Mouse (Mus musculus): ENCODE results near the gene Ttc26. TPM values are rescaled to one million over a fixed set of nuclear protein-coding genes. Genes with fewer than 3 reads are reported as not detected.

Ttc26 gene
- polyA plus RNA-seq, 1 experiment from 2014 or later = 4.6 TPM

GRCm38 (mm10) chr6:38345796-38346195 lies 35.5 kb upstream of the Ttc26 start:
- Histone ChIP-seq H3K36me3 (ENCODE audit: control insufficient read depth, insufficient read depth, low read length) (no peaks in the 10 kb centered on the region), H3K4me1 (ENCODE audit: control insufficient read depth, insufficient read depth, low read depth, low read length) (no peaks in the 10 kb centered on the region), H3K4me3 (ENCODE audit: low read length) (no peak overlapping the region), H3K27ac (ENCODE audit: low read depth, low read length) (no peak overlapping the region), H3K4me2 (ENCODE audit: low read length) (no peak overlapping the region), H3K9ac (ENCODE audit: low read depth, low read length) (no peak overlapping the region), H3K9me3 (ENCODE audit: control insufficient read depth, low read length) (no peaks in the 10 kb centered on the region), H3K27me3 (replicated peaks; ENCODE audit: control insufficient read depth, insufficient read depth, low read length) (peaks cover 2% of the 10 kb centered on the region; the same call in 1 of the 2 replicates)
- ATAC-seq = no peak
- 60% methylated on average over 7 of the region's 7 CpGs for WGBS

DNA sequence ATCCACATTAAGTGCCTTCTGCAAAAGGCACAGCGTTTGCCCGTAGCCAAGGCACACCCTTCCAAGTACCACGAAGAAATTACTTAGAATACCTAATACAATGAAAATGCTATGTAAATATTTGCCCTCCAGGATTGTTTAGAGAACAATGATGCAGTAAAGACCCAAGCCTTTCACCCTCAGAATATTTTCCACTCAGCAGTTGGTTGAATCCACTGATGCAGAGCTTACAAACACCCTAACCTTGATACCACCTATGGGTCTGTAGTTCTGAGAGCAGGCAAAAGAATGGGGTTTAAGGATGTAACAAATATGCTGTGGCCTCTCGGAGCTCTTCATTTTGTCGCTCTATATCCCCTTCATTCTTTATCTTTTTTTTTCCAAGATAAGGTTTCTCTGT lies 33.4 kb upstream of the Ttc26 start:
- no peak overlapping the region for H3K27ac ChIP-seq (ENCODE audit: low read depth, low read length)
- H3K4me1 ChIP-seq (ENCODE audit: control insufficient read depth, insufficient read depth, low read depth, low read length) = no peaks in the 10 kb centered on the region
- no peak overlapping the region for H3K4me3 ChIP-seq (ENCODE audit: low read length)
- H3K27me3 ChIP-seq (replicated peaks; ENCODE audit: control insufficient read depth, insufficient read depth, low read length) = peaks cover 8% of the 10 kb centered on the region
- no peaks in the 10 kb centered on the region for H3K36me3 ChIP-seq (ENCODE audit: control insufficient read depth, insufficient read depth, low read length)
- H3K9me3 ChIP-seq (ENCODE audit: control insufficient read depth, low read length) = no peaks in the 10 kb centered on the region
- H3K4me2 ChIP-seq (ENCODE audit: low read length) = no peak overlapping the region
- WGBS = 80% methylated on average over 5 of the region's 5 CpGs
- ATAC-seq = no peak
- H3K9ac ChIP-seq (ENCODE audit: low read depth, low read length) = no peak overlapping the region

GRCm38 (mm10) chr6:38348811-38349453 lies 32.3 kb upstream of the Ttc26 start:
- WGBS = 92% methylated on average over 6 of the region's 6 CpGs
- no peak overlapping the region for H3K27ac ChIP-seq (ENCODE audit: low read depth, low read length)
- no peak overlapping the region for H3K4me2 ChIP-seq (ENCODE audit: low read length)
- H3K9me3 ChIP-seq (ENCODE audit: control insufficient read depth, low read length) = no peaks in the 10 kb centered on the region
- ATAC-seq = no peak
- peaks cover 3% of the 10 kb centered on the region; the same call in 1 of the 2 replicates for H3K4me1 ChIP-seq (ENCODE audit: control insufficient read depth, insufficient read depth, low read depth, low read length)
- H3K9ac ChIP-seq (ENCODE audit: low read depth, low read length) = no peak overlapping the region
- peaks cover 10% of the 10 kb centered on the region for H3K27me3 ChIP-seq (replicated peaks; ENCODE audit: control insufficient read depth, insufficient read depth, low read length)
- H3K36me3 ChIP-seq (ENCODE audit: control insufficient read depth, insufficient read depth, low read length) = no peaks in the 10 kb centered on the region
- H3K4me3 ChIP-seq (ENCODE audit: low read length) = no peak overlapping the region

DNA sequence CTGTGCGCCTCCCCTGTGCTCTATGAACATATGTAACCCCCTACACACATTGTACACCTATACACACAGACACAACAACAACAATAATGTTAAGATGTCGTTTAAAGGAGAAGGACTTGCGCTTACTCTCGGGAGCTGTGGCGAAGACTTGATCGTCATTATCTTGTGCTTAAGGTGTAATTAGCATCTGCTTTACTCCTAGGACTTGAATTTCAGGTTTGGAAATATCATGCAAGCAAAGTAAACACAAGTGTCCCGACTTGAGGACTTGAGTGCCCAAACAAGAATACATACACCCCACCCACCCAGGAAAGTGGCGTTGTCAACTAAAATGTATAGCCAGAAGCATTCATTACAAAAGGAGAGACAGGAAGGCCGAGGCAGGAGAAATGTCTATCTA lies 31.5 kb upstream of the Ttc26 start:
- WGBS = 80% methylated on average over 9 of the region's 9 CpGs

GRCm38 (mm10) chr6:38351930-38352329 lies 29.3 kb upstream of the Ttc26 start:
- Histone ChIP-seq H3K27me3 (replicated peaks; ENCODE audit: control insufficient read depth, insufficient read depth, low read length) (peaks cover 26% of the 10 kb centered on the region), H3K4me3 (ENCODE audit: low read length) (no peak overlapping the region), H3K9ac (ENCODE audit: low read depth, low read length) (no peak overlapping the region), H3K9me3 (ENCODE audit: control insufficient read depth, low read length) (no peaks in the 10 kb centered on the region), H3K27ac (ENCODE audit: low read depth, low read length) (no peak overlapping the region), H3K4me1 (ENCODE audit: control insufficient read depth, insufficient read depth, low read depth, low read length) (peaks cover 3% of the 10 kb centered on the region; the same call in 1 of the 2 replicates), H3K4me2 (ENCODE audit: low read length) (no peak overlapping the region), H3K36me3 (ENCODE audit: control insufficient read depth, insufficient read depth, low read length) (no peaks in the 10 kb centered on the region)
- 56% methylated on average over 4 of the region's 4 CpGs for WGBS
- no peak for ATAC-seq

More for the DNA sequence above, 31.5 kb upstream of the Ttc26 start:
- no peak overlapping the region for H3K4me3 ChIP-seq (ENCODE audit: low read length)
- H3K9ac ChIP-seq (ENCODE audit: low read depth, low read length) = no peak overlapping the region
- no peak overlapping the region for H3K27ac ChIP-seq (ENCODE audit: low read depth, low read length)
- H3K9me3 ChIP-seq (ENCODE audit: control insufficient read depth, low read length) = no peaks in the 10 kb centered on the region
- no peaks in the 10 kb centered on the region for H3K36me3 ChIP-seq (ENCODE audit: control insufficient read depth, insufficient read depth, low read length)
- no peak overlapping the region for H3K4me2 ChIP-seq (ENCODE audit: low read length)
- ATAC-seq = no peak
- peaks cover 3% of the 10 kb centered on the region; the same call in 1 of the 2 replicates for H3K4me1 ChIP-seq (ENCODE audit: control insufficient read depth, insufficient read depth, low read depth, low read length)
- H3K27me3 ChIP-seq (replicated peaks; ENCODE audit: control insufficient read depth, insufficient read depth, low read length) = peaks cover 14% of the 10 kb centered on the region

DNA sequence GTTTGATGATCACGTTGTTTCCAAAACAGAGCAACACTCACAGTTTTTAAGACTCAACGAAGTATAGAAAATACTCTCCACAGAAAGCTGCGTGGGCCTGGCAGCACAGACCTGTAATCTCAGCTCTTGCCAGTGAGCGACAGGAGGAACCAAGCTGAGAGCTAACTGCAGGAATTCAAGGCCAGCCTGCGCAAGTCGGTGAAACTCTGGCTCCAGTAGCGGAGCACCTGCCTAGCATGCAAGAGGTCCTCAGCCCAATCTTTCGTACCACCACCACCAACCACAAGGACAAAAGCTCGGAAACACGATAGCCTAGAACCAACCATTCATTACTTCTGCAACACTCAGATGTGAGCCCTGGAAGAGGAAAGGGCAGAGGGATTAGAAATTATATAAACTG lies 28.8 kb upstream of the Ttc26 start:
- no peak overlapping the region for H3K9ac ChIP-seq (ENCODE audit: low read depth, low read length)
- no peak overlapping the region for H3K27ac ChIP-seq (ENCODE audit: low read depth, low read length)
- 17% methylated on average over 10 of the region's 10 CpGs for WGBS
- H3K4me1 ChIP-seq (ENCODE audit: control insufficient read depth, insufficient read depth, low read depth, low read length) = peaks cover 3% of the 10 kb centered on the region; the same call in 1 of the 2 replicates
- no peak overlapping the region for H3K4me2 ChIP-seq (ENCODE audit: low read length)
- ATAC-seq = no peak
- H3K4me3 ChIP-seq (ENCODE audit: low read length) = no peak overlapping the region
- no peaks in the 10 kb centered on the region for H3K36me3 ChIP-seq (ENCODE audit: control insufficient read depth, insufficient read depth, low read length)
- H3K27me3 ChIP-seq (replicated peaks; ENCODE audit: control insufficient read depth, insufficient read depth, low read length) = peaks cover 26% of the 10 kb centered on the region
- H3K9me3 ChIP-seq (ENCODE audit: control insufficient read depth, low read length) = no peaks in the 10 kb centered on the region

DNA sequence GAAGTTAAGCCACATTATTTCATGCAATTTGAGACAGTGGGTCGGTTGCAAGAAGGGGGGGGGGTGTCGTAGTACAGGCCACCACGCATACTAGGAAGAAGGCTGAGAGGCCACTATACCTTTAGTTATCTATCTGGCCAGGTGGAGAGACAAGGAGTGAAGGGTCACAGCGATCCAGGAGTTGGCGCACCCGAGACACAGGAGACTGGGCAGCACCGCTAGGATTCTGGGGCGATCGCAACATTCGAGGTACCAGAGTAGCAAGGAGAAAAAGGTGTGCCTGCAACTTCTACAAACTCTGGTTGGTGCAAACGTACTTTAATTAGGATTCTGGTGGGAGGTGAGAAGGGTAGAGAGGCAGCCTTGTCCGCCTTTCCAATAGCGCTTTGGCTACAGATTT lies 28.1 kb upstream of the Ttc26 start:
- Histone ChIP-seq H3K27me3 (replicated peaks; ENCODE audit: control insufficient read depth, insufficient read depth, low read length) (peaks cover 26% of the 10 kb centered on the region), H3K4me2 (ENCODE audit: low read length) (no peak overlapping the region)

DNA sequence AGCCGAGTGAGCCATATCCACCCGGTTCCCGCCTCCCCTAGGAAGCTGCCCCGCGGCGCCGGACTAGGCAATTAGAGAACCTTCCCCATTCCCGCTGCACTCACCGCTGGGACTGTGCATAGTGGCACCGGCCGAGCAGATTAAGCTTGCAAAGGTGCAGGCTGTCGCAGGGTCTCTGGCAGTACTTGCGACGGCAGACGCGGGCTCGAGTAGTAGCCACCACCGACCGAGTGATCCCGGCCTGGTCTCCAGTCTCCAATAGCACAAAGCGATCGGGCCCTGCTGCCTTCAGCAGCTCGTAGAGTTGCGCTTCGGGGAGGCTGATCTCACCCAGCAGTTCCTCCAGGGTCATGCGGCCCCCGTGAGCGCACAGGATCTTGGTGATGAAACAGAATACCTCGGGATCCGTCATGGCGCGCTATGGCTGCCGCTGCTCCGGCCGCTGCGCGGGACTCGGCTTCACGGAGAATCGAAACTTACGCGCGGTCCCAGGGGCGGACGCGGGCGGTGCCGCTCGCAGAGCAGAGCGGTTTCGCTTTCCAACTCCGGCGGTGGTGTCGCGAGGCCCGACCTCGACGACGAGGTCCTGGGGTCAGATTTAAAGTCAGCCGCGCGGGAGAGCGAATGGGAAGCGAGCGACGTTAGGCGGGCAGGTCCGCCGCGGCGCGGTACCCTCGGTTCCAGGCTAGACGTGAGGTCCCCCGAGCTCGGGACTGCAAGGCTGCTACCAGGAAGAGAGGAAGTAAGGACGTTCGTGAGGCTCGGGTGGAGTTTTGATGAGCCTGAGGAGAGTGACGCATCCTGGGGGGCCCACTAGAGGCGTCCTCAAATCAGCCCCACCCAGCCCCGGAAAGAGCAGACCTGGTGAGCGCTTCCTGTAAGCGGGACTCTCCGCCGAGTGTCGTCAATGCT lies 27.2 kb upstream of the Ttc26 start, which contains the start of gene Zc3hav1:
Gene Zc3hav1 (minus strand): TSS at position 793 of the 912 bp plus-strand sequence.
- Histone ChIP-seq H3K9ac (ENCODE audit: low read depth, low read length) (peak within 1 kb of the TSS; percentile 28), H3K4me1 (ENCODE audit: control insufficient read depth, insufficient read depth, low read depth, low read length) (peaks cover 3% of the 10 kb centered on the region; the same call in 1 of the 2 replicates), H3K4me2 (ENCODE audit: low read length) (peak within 1 kb of the TSS; percentile 62), H3K9me3 (ENCODE audit: control insufficient read depth, low read length) (no peaks in the 10 kb centered on the region), H3K27ac (ENCODE audit: low read depth, low read length) (no peak within 1 kb of the TSS), H3K36me3 (ENCODE audit: control insufficient read depth, insufficient read depth, low read length) (no peaks in the 10 kb centered on the region), H3K4me3 (ENCODE audit: low read length) (peak within 1 kb of the TSS; percentile 49), H3K27me3 (replicated peaks; ENCODE audit: control insufficient read depth, insufficient read depth, low read length) (peaks cover 26% of the 10 kb centered on the region)
- under 1% methylated on average over 87 of the region's 87 CpGs for WGBS
- ATAC-seq = peak; percentile 68

More for the DNA sequence above, 28.1 kb upstream of the Ttc26 start:
- ATAC-seq = no peak
- no peak overlapping the region for H3K9ac ChIP-seq (ENCODE audit: low read depth, low read length)
- no peaks in the 10 kb centered on the region for H3K36me3 ChIP-seq (ENCODE audit: control insufficient read depth, insufficient read depth, low read length)
- WGBS = 6% methylated on average over 13 of the region's 13 CpGs
- H3K4me3 ChIP-seq (ENCODE audit: low read length) = no peak overlapping the region
- H3K27ac ChIP-seq (ENCODE audit: low read depth, low read length) = no peak overlapping the region
- H3K9me3 ChIP-seq (ENCODE audit: control insufficient read depth, low read length) = no peaks in the 10 kb centered on the region
- H3K4me1 ChIP-seq (ENCODE audit: control insufficient read depth, insufficient read depth, low read depth, low read length) = peaks cover 3% of the 10 kb centered on the region; the same call in 1 of the 2 replicates
